Mouse (Mus musculus): ENCODE data around the gene Atp8a2.

Atp8a2 gene

DNA sequence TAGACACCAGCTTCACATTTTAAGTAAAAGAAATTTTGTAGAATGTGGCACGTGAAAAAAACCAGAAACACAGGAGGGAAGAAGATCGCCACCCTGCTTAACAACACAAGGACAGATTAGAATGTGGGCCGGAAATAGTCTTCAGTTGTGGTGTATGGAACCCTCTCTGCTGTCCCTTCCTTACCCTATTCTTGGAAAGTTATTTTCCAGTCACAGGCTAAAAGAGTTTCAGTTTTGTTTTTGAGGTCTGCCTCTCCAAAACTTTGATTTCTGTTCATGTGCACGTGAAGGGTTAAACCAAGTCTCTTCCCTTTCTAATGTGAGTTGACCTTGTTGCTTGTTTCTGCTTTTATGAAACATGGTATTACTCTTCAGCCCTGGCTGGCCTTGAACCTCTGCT, 501.8 kb downstream of the Atp8a2 start:
- no peak for DNase-seq

DNA sequence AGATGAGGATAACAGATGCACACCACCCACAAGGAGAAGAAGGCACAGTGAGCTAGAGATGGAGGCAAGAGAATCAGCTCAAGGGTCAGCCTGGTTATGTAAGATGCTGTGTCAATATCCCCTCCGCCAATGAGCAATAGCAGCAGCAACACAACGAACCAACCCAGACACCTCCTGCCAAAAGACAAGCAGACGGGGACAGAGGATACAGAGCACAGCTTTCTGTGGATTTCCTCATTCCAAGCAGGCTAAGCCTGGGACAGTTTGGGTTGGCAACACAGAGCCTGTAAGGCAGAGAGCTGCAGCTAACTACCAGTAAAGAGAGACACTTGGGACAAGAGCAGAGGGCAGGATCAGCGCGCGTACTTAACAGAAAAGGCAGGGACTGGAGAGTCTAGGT, 504.8 kb downstream of the Atp8a2 start:
- no peak for DNase-seq

- no peak for DNase-seq
These were observed 505.6 kb downstream of the Atp8a2 start for GRCm38 (mm10) chr14:59691402-59691801.

DNA sequence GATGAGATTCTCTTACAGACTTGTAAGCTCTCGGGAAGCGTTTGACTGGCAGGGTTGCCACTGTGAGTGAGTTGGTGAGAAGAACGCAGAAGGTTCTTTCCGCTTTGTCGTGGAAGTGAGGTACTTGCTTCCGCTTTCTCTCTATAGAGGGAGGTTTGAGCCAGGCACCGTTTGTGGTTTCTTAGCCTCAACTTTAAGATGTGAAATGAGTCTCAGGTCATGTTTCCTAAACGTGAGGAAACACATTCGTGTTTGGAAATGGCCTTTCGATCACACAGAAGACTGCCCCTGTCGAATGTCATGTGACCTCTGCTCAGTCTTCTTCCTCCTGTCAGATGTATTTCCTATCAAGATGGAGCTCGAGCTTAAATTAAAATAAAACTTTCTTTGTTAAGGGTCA, 506.0 kb downstream of the Atp8a2 start:
- DNase-seq, result no peak

DNA sequence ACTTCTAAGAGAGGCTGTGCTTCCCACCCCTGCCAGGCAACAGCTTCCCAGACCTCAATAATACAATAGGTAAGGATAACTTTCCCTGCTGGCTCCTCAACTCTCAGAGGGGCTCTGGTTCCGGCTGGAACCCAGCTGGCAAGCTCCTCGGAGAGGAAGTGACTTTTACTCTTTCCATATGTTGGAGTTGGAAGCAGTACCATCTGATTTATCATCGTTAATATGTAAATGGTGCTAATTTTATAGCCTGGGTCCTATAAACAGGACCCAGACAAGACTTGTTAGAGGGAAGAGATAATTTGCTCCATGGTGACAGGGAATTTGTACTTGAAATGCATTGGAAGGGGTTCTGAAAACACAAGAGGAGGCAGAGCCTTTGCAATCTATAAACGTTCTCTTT, 507.4 kb downstream of the Atp8a2 start:
- no peak for DNase-seq

DNA sequence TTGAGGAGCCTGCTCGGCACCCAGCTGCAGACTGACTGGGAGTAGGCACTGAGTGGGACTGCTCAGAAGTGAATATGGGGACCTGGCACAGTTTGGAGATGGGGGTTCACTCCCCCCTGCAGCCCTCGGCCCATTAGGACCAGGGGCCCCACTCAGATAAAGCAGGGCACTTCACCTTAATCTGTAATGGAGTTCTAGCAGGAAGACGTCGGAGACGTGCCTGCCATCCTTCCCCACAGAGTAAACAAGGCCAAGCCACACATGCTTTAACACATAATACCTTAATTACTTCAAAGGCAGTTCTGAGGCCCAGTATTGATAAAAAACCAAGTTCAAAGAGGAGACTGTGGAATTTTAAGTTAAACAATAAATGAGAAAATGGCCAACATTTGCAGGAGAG, 510.8 kb downstream of the Atp8a2 start:
- DNase-seq, result no peak

DNA sequence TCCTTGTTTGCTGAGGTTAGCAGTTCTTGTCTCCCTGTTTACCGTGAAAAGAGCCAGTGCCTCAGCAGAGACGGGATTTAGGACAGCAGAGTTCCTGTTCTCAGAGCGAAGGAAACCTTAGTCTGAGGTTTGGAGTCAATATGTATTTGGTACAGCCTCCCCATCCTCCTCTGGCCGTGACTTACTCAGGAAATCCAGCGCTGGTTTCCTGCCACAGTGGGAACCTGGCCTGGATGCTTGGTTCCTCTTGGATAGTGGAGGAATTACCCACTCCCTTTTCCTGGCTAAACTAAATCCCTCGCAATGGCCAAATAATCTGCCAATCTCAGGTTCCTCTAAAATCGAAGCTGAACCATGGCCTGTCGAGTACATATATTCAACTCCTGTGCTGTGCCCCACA, 511.6 kb downstream of the Atp8a2 start:
- no peak for DNase-seq

DNA sequence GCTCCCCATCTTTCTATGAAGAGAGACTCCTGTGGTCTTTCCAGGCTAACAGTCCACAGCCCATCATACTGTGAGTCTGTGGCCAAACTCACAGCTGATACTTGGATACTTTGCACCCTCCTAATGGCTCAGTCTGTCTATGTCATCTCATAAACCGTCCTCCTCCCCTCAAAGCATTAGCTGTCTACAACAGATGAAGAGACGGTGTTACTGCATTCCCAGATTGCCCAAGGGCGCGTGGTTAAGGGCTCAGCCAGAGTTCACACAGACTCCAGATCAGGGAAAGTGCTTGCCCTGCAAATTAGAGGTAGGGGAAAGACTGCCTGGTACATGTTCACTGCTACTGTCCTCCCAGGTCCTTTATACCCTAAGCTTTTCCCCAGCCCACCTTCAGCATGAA, 515.1 kb downstream of the Atp8a2 start:
- no peak for DNase-seq

DNA sequence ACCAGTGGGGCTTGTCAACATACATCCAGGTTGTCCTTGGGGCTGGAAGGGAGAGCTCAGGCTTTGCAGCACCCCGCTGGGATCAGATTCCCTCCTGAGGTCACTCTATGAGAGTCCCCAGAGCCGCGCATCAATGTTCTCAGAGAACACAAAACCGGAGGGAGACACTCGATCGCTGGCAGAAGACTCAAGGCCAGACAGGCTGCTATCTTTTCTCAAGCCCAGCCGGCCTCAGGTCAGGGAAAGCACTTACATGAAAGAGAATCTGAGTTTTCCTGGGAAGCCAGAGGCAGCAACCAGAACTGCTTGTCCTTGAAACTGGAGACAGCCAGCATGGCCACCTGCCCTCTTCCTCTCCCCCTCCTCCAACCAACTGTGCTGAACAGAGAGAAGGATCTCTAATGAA, 519.4 kb downstream of the Atp8a2 start:
- DNase-seq, result no peak

- no peak for DNase-seq
These were observed 521.6 kb downstream of the Atp8a2 start for GRCm38 (mm10) chr14:59675330-59675729.

DNA sequence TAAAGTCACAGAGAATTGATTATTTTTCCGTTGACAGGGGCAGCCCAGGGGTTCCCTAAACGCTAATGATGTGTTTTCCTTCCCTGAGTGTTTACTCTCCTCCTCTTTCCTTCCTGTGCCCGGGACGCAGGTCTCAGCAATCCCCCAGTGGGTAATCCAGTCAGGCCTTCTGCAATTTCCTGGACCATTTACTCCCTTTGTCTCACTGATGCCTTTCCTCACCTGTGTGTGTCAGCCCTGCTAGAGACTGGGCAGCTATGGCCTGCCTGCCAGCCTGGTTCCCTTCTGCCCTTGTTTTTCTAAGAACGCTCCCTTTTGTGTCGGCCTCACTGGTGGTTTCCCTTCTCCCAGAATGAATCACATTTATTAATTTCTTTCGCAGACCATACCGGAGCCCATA, 522.4 kb downstream of the Atp8a2 start:
- DNase-seq, result no peak

DNA sequence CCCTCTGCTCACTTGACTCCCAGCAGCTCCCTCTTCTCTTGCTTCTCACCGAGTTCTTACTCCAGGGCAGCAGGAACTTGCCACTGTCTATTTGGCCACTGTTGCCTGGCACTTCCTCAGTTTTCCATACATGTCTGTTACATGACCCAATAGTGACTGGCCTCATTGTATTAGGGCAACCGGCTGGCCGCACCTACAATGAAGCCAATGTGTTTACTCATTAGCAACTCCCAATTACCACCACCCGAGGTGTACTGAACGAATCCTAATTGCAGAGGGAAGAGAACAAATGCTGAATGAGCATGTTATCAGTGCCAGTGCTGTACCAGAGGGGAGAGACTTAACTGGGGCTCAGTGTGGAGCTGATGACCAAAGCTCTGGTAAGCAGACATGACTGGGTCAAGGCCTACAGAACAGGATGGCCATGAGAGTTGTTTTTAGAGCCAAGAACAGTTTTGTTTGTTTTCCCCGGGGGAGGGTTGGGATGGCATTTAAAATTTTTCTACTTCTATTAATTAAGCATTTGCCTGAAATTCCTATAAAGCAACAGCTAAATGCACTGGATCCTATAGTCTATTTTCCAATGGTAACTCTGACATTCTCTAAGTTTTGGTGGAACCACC, 524.0 kb downstream of the Atp8a2 start:
- no peak for DNase-seq

DNA sequence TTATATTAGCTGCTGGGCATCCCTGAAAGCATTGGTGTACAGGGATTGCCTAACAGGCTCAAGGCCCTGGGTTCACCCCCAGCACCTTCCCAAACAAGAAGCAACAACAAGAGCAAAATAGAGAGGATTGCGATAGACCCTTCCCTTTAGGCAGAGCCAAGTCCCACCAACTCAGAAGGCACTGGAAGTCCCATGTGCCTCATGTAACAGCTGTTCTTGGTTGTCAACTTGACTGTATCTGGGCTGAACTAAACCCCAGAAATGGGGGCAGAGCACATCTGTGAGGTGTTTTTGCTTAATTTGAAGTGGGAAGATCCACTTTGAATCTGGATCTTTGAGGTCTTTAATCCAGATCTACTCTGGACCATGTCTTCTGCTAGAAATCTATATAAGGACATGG, 539.9 kb downstream of the Atp8a2 start:
- DNase-seq, result no peak

- DNase-seq, result no peak
These were observed 540.4 kb downstream of the Atp8a2 start for GRCm38 (mm10) chr14:59656591-59656990.

- no peak for DNase-seq
These were observed 547.6 kb downstream of the Atp8a2 start for GRCm38 (mm10) chr14:59649337-59649736.

GRCm38 (mm10) chr14:59648611-59649010, 548.4 kb downstream of the Atp8a2 start:
- DNase-seq, result no peak

DNA sequence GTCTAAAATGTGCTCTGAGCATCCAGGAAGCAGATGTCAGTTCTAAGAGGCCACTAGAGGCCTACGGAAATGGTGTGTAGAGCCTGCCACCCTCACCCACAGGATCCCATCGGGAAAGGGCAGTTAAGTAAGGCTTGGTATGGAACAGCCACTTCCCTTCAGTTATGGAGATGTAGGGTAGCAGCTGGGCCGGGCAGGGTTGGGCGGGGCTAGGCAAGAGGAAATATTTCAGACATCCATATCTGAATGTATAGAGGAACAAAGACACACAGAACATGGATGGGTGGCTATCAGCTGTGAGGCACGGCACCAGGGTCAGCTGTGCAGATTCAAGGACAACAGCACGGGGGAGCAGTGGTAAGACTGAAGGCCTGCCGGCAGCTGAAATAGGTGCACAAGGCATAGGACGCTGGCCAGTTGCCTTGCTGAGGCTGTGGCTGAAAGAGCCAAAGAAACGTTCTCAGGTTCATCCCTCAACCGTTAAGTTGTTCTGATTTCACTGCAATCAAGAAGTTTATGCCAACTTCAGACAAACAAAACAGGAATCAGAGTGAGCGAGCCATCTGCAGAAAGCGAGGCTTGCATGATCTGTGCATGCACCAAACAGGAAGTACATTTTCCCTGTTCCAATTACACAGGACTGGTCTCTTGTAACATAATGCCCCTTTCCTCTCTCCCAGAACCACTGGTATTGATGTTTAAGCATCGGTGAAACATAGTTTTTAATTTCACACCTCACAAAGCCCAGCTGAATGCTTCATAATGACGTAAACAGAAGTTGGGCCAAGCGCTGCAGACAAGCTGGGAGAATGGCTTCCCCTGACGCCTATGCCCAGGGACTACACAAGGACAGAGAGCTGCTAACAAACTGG, 549.9 kb downstream of the Atp8a2 start:
- DNase-seq, result no peak

DNA sequence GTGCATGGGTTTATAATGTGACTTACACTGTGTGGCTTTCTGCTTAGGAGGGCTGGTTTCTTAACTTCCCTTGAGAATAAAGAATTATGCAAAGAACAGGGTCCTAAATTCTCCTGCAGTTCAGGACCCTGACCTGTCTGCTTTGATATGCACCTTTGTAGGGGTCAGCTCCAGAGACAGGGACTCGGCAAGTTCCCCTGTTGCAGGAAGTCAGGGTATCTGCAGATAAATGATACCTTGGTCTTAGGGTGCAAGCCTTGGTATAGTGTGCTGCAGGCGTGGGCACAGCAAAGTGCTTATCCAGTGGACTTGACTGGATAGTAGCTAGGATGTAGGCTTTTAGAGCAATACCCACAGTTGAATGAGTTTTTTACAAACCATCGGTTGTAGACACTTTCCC, 552.1 kb downstream of the Atp8a2 start:
- DNase-seq, result no peak

GRCm38 (mm10) chr14:59644166-59644565, 552.8 kb downstream of the Atp8a2 start:
- no peak for DNase-seq

- no peak for DNase-seq
These were observed 553.4 kb downstream of the Atp8a2 start for GRCm38 (mm10) chr14:59643582-59643981.

DNA sequence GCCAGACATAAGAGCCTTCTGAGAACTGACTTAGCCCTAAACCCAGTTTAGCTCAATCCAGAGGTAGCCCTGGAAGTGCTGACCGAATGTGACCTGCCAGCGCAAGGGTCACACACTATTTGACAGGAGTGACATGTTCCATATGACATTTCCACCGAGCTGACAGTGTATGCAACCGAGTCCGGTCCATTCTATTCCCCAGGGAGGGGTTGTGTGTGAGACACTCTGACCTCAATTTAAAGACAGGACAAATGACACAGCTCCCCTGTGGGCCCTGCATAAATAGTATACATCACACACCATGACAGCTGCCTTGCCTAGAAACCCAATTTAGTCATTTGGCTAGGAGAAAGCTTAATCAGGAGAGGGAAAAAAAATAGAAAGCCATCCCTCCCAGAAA, 555.1 kb downstream of the Atp8a2 start:
- DNase-seq, result no peak

GRCm38 (mm10) chr14:59638906-59639703, 557.9 kb downstream of the Atp8a2 start:
- no peak for DNase-seq

- DNase-seq, result no peak
These were observed 563.0 kb downstream of the Atp8a2 start for GRCm38 (mm10) chr14:59633988-59634387.
